Mouse (Mus musculus) naive thymus-derived CD4-positive, alpha-beta T cell, adult 2 months (primary cell): Measurements from ENCODE around the gene Ablim1.

Experiments used
- DNase-seq: peaks from one replicate; pipeline ENCODE4 v3.0.0-alpha.2; 2011; ENCODE audit warnings: low read depth

The Ablim1 gene

GRCm38 (mm10) chr19:57301961-57302395, 12.7 kb downstream of the Ablim1 start:
- no peak for DNase-seq

GRCm38 (mm10) chr19:57298006-57298405, 16.7 kb downstream of the Ablim1 start:
- no peak for DNase-seq

GRCm38 (mm10) chr19:57297447-57297846, 17.3 kb downstream of the Ablim1 start:
- DNase-seq: no peak

- no peak for DNase-seq
Observed at GRCm38 (mm10) chr19:57296539-57296938, 18.2 kb downstream of the Ablim1 start.

GRCm38 (mm10) chr19:57295521-57295920, 19.2 kb downstream of the Ablim1 start:
- no peak for DNase-seq

- no peak for DNase-seq
Observed at GRCm38 (mm10) chr19:57294356-57294755, 20.4 kb downstream of the Ablim1 start.

GRCm38 (mm10) chr19:57293737-57294136, 21.0 kb downstream of the Ablim1 start:
- no peak for DNase-seq

- no peak for DNase-seq
Observed at GRCm38 (mm10) chr19:57283310-57283709, 31.4 kb downstream of the Ablim1 start.

- DNase-seq: no peak
Observed at GRCm38 (mm10) chr19:57282642-57283041, 32.1 kb downstream of the Ablim1 start.

GRCm38 (mm10) chr19:57279666-57280065, 35.1 kb downstream of the Ablim1 start:
- no peak for DNase-seq

GRCm38 (mm10) chr19:57278263-57278662, 36.5 kb downstream of the Ablim1 start:
- no peak for DNase-seq

- DNase-seq: no peak
Observed at GRCm38 (mm10) chr19:57277010-57277409, 37.7 kb downstream of the Ablim1 start.

GRCm38 (mm10) chr19:57275166-57275953, 39.4 kb downstream of the Ablim1 start:
- no peak for DNase-seq

- no peak for DNase-seq
Observed at GRCm38 (mm10) chr19:57274717-57275116, 40.0 kb downstream of the Ablim1 start.

- DNase-seq: peak; percentile 2
Observed at GRCm38 (mm10) chr19:57274286-57274685, 40.4 kb downstream of the Ablim1 start.

- DNase-seq: peak; percentile 50
Observed at GRCm38 (mm10) chr19:57272824-57273613, 41.7 kb downstream of the Ablim1 start.

GRCm38 (mm10) chr19:57271757-57272156, 43.0 kb downstream of the Ablim1 start:
- no peak for DNase-seq

- no peak for DNase-seq
Observed at GRCm38 (mm10) chr19:57270711-57271110, 44.0 kb downstream of the Ablim1 start.

GRCm38 (mm10) chr19:57269791-57270190, 44.9 kb downstream of the Ablim1 start:
- no peak for DNase-seq

- DNase-seq: no peak
Observed at GRCm38 (mm10) chr19:57267531-57267930, 47.2 kb downstream of the Ablim1 start.

GRCm38 (mm10) chr19:57266374-57267085, 48.2 kb downstream of the Ablim1 start:
- DNase-seq: no peak

GRCm38 (mm10) chr19:57264296-57264947, 50.3 kb downstream of the Ablim1 start:
- no peak for DNase-seq
